Mouse (Mus musculus): ENCODE measurements around the gene Tmed2. TPM values are rescaled to one million over a fixed set of nuclear protein-coding genes. Genes with fewer than 3 reads are reported as not detected.
A peak's percentile ranks its signal among the peaks of the same experiment; 100 is the strongest.

The Tmed2 gene
- polyA plus RNA-seq, 1 experiment from 2014 or later = 508 TPM

DNA sequence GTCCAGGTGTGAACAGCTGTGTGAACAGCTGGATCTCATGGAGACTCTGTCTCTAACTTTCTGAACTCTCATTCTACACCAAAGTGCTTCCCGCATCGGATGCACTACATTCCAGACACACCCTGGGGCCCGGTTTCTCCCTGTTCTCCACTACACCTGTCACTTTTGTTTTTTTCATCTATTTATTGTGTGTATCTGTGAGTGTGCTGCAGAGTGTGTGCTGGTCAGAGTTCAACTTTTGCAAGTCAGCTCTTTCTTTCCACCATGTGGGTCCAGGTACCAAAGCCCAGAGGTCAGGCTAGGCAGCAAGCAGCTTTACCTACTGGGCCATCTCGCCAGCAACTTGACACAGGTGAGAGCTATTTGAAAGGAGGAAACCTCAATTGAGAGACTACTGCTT, 35.3 kb upstream of the Tmed2 start:
- 83% methylated on average over 4 of the region's 4 CpGs for WGBS
- Histone ChIP-seq H3K27me3 (no peaks in the 10 kb centered on the region), H3K9me3 (no peaks in the 10 kb centered on the region), H3K27ac (no peak overlapping the region), H3K4me1 (peaks cover 20% of the 10 kb centered on the region), H3K4me3 (no peak overlapping the region), H3K9ac (no peak overlapping the region), H3K36me3 (peaks cover 81% of the 10 kb centered on the region), H3K4me2 (no peak overlapping the region)
- no peak for ATAC-seq (ENCODE audit: insufficient number of reproducible peaks, insufficient read depth, low FRiP score, low TSS enrichment, low read depth)

DNA sequence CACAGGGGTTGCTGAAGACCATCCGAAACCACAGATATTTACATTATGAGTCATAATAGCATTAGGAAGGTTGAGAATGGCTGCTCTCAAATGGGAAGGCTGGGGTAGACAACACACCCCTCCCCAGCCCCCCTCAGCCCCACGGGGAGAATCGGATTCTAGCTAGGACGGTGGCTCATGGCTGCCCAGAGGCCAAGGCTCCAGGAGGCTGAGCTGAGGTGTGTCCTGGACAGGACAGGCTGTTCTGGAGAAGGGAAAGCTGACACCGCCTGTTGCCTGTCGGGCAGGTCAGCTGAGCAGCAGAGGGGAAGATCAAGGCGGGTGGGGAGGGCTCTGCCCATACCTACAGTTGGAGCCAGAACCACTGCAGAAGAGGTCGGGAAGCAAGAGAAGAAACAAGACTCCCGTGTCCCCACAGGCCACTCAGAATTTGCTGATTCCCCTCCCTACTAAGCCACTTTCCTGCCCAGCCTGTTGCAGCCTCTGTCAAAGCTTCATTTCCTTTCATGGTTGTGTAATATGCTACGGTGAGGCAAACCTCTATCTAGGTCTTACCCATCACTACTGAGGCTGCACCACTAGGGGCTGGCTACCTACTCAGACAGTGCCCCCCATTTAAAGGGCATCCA, 33.6 kb upstream of the Tmed2 start:
- WGBS = 38% methylated on average over 10 of the region's 10 CpGs
- H3K27me3 ChIP-seq = no peaks in the 10 kb centered on the region
- ATAC-seq (ENCODE audit: insufficient number of reproducible peaks, insufficient read depth, low FRiP score, low TSS enrichment, low read depth) = no peak
- no peaks in the 10 kb centered on the region for H3K9me3 ChIP-seq
- H3K4me3 ChIP-seq = no peak overlapping the region
- H3K36me3 ChIP-seq = peaks cover 81% of the 10 kb centered on the region
- H3K4me2 ChIP-seq = no peak overlapping the region; the same call in 1 of the 2 replicates
- 0 out of 2 replicates have a peak overlapping the region, but pooled peaks have one; percentile 44 for H3K27ac ChIP-seq
- H3K9ac ChIP-seq = peak overlapping the region; percentile 49; the same call in 1 of the 2 replicates
- peaks cover 20% of the 10 kb centered on the region for H3K4me1 ChIP-seq

DNA sequence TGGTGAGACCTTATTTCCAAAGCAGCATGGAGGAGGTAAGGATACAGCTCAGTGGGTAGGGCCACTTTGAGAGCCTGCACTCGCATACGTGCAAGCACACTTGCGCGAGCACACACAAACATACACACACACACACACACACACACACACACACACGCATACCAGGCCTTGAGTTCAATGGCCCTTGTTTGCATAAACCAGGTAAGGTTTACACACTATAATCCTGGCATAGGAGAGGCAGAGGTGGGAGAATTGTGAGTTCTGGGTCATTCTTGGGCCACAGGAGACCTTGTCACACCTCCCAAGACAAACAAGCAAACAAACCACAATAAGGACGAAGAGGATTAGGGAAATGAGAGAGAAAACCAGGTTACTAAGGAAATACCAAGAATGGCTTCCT, 31.3 kb upstream of the Tmed2 start:
- 95% methylated on average over 6 of the region's 6 CpGs for WGBS
- peaks cover 84% of the 10 kb centered on the region for H3K36me3 ChIP-seq

DNA sequence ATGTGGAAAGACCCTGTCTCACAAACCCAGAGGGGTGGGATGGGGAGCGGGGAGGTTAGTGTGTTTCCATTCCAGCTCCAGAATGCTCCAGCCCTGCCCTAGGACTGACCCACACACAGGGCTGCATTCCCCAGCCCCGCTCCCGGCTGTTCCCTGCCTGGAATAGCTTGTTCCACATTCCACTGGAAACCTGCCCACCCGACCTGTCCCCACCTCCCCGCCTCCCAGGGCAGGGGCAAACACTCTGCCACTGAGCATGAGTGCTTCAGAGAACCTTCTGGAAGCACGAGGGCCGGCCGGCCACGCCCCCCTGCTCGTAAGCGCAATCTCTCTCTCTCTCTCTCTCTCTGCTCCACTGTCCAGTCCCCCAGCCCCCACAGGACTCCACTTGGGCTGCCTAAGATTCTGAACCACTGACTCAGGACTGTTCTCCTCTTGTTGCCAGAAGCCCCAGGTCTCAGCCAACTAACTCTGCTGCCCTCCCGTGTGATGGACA, 30.7 kb upstream of the Tmed2 start:
- H3K4me2 ChIP-seq = no peak overlapping the region
- no peak overlapping the region for H3K27ac ChIP-seq
- H3K4me1 ChIP-seq = peaks cover 20% of the 10 kb centered on the region
- peaks cover 84% of the 10 kb centered on the region for H3K36me3 ChIP-seq
- no peak for ATAC-seq (ENCODE audit: insufficient number of reproducible peaks, insufficient read depth, low FRiP score, low TSS enrichment, low read depth)
- H3K4me3 ChIP-seq = no peak overlapping the region
- 78% methylated on average over 12 of the region's 12 CpGs for WGBS
- H3K27me3 ChIP-seq = no peaks in the 10 kb centered on the region
- H3K9me3 ChIP-seq = no peaks in the 10 kb centered on the region
- H3K9ac ChIP-seq = no peak overlapping the region

More for the DNA sequence above, 31.3 kb upstream of the Tmed2 start:
- Histone ChIP-seq H3K4me1 (peaks cover 20% of the 10 kb centered on the region), H3K9ac (no peak overlapping the region), H3K4me3 (no peak overlapping the region), H3K9me3 (no peaks in the 10 kb centered on the region), H3K27ac (no peak overlapping the region), H3K27me3 (no peaks in the 10 kb centered on the region), H3K4me2 (no peak overlapping the region)
- no peak for ATAC-seq (ENCODE audit: insufficient number of reproducible peaks, insufficient read depth, low FRiP score, low TSS enrichment, low read depth)

DNA sequence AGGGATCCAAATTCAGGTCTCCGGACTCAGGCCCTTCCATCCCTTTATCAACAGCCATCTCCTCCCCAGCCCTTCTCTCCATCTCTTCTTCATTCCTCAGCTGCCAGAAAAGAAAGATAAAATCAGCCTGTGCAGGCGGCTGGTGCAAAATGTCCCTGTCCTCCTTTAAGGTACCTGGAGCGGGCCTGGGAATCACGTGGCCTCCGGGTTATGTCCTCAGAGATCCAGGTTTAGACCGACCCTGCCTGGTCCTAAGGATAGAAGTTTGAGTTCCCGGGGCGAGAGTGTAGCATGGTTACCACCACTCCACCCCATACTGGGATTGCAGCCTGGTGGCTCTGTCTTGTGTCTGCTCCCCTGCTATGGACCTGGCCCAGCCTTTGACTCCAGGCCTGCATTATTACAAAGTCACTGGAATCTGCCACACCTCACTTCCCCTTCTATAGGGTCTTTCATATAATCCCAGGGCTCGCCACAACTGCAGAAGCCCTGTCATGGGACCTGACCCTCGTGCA, 29.9 kb upstream of the Tmed2 start:
- Histone ChIP-seq H3K9ac (no peak overlapping the region), H3K27me3 (no peaks in the 10 kb centered on the region), H3K9me3 (no peaks in the 10 kb centered on the region), H3K27ac (no peak overlapping the region), H3K4me2 (no peak overlapping the region), H3K36me3 (peaks cover 82% of the 10 kb centered on the region), H3K4me3 (no peak overlapping the region), H3K4me1 (peaks cover 20% of the 10 kb centered on the region)
- ATAC-seq (ENCODE audit: insufficient number of reproducible peaks, insufficient read depth, low FRiP score, low TSS enrichment, low read depth) = no peak
- 93% methylated on average over 10 of the region's 10 CpGs for WGBS

DNA sequence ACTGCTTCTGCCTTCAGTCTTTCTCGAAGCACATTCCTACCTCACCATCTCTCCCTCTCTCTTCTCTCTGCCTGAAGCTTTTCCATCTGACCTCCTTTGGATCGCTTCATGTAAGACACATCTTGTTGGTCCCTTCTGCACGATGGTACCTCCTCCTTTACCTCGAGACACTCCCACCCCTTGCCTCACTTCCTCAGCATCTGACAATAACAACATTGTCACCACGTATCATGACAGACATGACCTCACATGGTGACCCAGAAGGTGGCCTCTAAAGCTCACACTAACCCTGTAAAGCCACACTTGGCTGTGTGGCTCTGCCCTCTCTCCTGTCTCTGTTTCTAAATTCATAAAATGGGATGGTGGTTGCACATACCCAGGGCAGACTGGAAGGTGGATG, 24.7 kb upstream of the Tmed2 start:
- peaks cover 70% of the 10 kb centered on the region for H3K36me3 ChIP-seq
- no peaks in the 10 kb centered on the region for H3K27me3 ChIP-seq
- no peak for ATAC-seq (ENCODE audit: insufficient number of reproducible peaks, insufficient read depth, low FRiP score, low TSS enrichment, low read depth)

DNA sequence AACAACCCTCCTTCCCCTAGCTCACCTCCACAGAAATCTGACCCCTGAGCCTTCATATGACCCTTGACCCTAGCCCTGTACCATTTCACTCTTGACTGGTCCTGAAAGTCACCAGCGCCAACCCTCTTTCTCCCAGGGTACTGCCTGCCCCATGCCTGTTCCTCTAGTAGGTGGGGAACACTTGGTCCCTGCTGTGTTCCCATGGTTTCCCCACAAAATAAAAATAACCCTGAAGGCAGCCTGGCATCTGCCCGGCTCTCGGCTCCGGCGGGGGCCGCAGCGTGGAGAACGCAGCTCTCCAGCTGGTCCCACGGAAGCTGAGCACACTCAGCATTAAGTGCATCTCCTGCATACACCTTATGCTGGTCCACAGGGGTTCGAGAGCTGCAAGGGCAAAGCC, 21.8 kb upstream of the Tmed2 start:
- Histone ChIP-seq H3K27ac (no peak overlapping the region), H3K27me3 (no peaks in the 10 kb centered on the region), H3K4me2 (no peak overlapping the region), H3K9me3 (no peaks in the 10 kb centered on the region), H3K36me3 (peaks cover 55% of the 10 kb centered on the region), H3K9ac (no peak overlapping the region), H3K4me1 (no peaks in the 10 kb centered on the region), H3K4me3 (no peak overlapping the region)
- 77% methylated on average over 10 of the region's 10 CpGs for WGBS
- ATAC-seq (ENCODE audit: insufficient number of reproducible peaks, insufficient read depth, low FRiP score, low TSS enrichment, low read depth) = no peak

More for the DNA sequence above, 24.7 kb upstream of the Tmed2 start:
- Histone ChIP-seq H3K9ac (no peak overlapping the region), H3K27ac (no peak overlapping the region), H3K4me3 (no peak overlapping the region), H3K9me3 (no peaks in the 10 kb centered on the region), H3K4me2 (no peak overlapping the region), H3K4me1 (no peaks in the 10 kb centered on the region)
- 78% methylated on average over 5 of the region's 5 CpGs for WGBS

DNA sequence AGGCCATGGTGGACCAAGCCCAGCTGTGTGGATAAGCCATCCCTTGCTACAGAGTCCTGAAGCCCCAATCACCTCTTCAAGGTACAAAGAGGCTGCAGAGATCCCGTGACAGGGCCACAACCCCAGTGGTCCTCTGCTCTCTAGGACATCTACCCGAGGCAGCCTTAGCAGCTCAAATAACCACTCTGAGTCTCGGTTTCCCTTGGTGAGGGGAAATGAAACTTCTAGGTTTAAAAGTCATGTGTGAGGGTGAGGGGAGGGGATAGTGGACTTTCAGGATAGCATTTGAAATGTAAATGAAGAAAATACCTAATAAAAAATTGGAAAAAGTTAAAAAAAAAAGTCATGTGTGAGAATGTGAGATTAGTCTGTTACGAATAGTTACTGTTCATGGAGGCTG, 18.9 kb upstream of the Tmed2 start:
- Histone ChIP-seq H3K4me1 (no peaks in the 10 kb centered on the region), H3K4me3 (no peak overlapping the region), H3K9me3 (no peaks in the 10 kb centered on the region), H3K36me3 (peaks cover 55% of the 10 kb centered on the region), H3K27me3 (no peaks in the 10 kb centered on the region), H3K4me2 (no peak overlapping the region), H3K27ac (no peak overlapping the region), H3K9ac (no peak overlapping the region)
- ATAC-seq (ENCODE audit: insufficient number of reproducible peaks, insufficient read depth, low FRiP score, low TSS enrichment, low read depth) = no peak
- 82% methylated on average over 4 of the region's 4 CpGs for WGBS

DNA sequence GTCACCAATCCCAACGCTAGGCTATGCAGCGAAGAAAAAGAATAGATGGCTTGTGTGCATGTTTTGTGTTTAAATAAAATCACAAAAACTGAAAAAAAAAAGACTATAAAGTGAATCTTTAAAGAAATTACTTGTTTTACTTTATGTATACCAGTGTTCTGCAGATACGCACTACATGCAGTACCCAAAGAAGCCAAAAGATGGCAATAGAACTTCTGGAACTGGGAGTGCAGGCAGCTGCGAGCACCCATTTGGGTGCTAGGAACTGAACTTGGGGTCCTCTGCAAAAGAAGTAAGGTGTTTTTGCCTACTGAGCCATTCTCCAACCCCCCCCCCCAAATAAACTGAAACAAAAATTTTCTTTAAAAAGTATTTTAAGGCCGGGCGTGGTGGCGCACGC, 17.5 kb upstream of the Tmed2 start:
- Histone ChIP-seq H3K36me3 (peaks cover 60% of the 10 kb centered on the region), H3K9me3 (no peaks in the 10 kb centered on the region), H3K4me2 (no peak overlapping the region), H3K27me3 (no peaks in the 10 kb centered on the region), H3K9ac (no peak overlapping the region), H3K27ac (no peak overlapping the region), H3K4me1 (peaks cover 1% of the 10 kb centered on the region), H3K4me3 (no peak overlapping the region)
- no peak for ATAC-seq (ENCODE audit: insufficient number of reproducible peaks, insufficient read depth, low FRiP score, low TSS enrichment, low read depth)
- WGBS = 93% methylated on average over 8 of the region's 8 CpGs

DNA sequence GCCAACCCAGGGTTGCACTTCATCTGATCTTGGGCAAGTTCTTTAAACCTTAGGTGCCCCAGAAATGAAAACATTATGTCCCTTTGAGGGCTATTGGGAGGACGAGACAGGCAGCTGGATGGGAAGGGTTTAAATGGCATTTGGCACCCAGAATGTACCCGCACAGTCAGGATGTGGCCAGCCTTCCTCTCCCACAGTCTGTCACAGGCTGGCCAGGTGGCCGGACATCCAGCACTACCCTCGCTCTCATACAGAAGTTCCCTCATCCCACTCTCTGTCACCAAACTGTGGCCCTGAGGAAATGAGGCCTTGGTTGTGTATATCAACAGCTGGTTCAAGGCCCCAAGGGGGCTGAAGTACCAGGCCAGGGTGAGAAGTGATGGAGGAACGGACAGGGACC, 15.6 kb upstream of the Tmed2 start:
- no peak overlapping the region for H3K9ac ChIP-seq
- 86% methylated on average over 5 of the region's 5 CpGs for WGBS
- H3K4me3 ChIP-seq = no peak overlapping the region
- no peaks in the 10 kb centered on the region for H3K9me3 ChIP-seq
- peaks cover 47% of the 10 kb centered on the region for H3K36me3 ChIP-seq
- no peak for ATAC-seq (ENCODE audit: insufficient number of reproducible peaks, insufficient read depth, low FRiP score, low TSS enrichment, low read depth)
- peaks cover 20% of the 10 kb centered on the region for H3K4me1 ChIP-seq
- no peaks in the 10 kb centered on the region for H3K27me3 ChIP-seq
- H3K4me2 ChIP-seq = no peak overlapping the region
- no peak overlapping the region for H3K27ac ChIP-seq

DNA sequence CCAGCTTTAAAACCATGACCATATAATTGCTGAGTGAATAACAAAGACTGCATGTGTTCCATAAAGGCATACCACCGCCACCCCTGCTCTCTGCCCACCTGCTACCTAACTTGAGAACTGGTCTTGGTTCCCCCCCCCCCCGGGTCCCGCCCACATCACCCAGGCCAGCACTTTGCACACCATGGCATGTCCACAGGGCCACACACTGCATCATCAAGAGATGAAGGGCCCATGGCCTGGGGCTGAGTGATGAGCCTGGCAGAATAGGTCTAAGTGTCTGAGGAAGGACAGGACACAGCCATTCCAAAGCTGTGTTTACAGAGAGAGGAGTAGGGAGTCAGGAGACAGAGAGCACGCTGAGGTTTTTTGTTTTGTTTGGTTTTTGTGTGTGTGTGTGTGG, 12.1 kb upstream of the Tmed2 start:
- H3K4me2 ChIP-seq = peak overlapping the region; percentile 89
- no peak for ATAC-seq (ENCODE audit: insufficient number of reproducible peaks, insufficient read depth, low FRiP score, low TSS enrichment, low read depth)
- peak overlapping the region; percentile 84 for H3K9ac ChIP-seq
- H3K36me3 ChIP-seq = peaks cover 29% of the 10 kb centered on the region
- WGBS = 67% methylated on average over 4 of the region's 4 CpGs
- H3K9me3 ChIP-seq = no peaks in the 10 kb centered on the region
- peaks cover 40% of the 10 kb centered on the region for H3K4me1 ChIP-seq
- H3K27ac ChIP-seq = peak overlapping the region; percentile 66
- H3K27me3 ChIP-seq = no peaks in the 10 kb centered on the region
- peak overlapping the region; percentile 77 for H3K4me3 ChIP-seq

DNA sequence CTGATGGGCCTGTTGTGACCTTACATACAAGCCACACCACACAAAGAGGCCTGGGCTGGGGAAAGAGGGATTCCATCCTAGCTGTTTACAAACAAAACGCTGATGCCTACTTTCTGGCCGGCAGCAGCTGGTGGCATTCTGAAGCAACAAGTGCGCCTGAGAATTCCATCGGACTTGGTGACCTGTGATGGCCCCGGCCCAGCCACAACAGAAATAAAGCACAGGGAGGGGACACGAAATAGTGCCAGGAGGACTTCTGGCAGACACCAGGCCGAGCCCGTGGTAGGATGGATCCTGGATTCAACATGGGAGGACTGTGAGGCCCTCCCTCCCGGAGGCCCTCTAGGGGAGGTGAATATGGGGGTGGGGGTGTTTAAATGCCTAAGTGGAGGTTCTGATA, 11.7 kb upstream of the Tmed2 start:
- ATAC-seq (ENCODE audit: insufficient number of reproducible peaks, insufficient read depth, low FRiP score, low TSS enrichment, low read depth) = no peak
- peak overlapping the region; percentile 66 for H3K27ac ChIP-seq
- peaks cover 24% of the 10 kb centered on the region for H3K36me3 ChIP-seq
- H3K4me1 ChIP-seq = peaks cover 40% of the 10 kb centered on the region
- no peaks in the 10 kb centered on the region for H3K9me3 ChIP-seq
- peak overlapping the region; percentile 84 for H3K9ac ChIP-seq
- peak overlapping the region; percentile 77 for H3K4me3 ChIP-seq
- 33% methylated on average over 9 of the region's 9 CpGs for WGBS
- H3K27me3 ChIP-seq = no peaks in the 10 kb centered on the region
- H3K4me2 ChIP-seq = peak overlapping the region; percentile 89

Measured in embryonic facial prominence, embryonic 13.5 days (tissue).